Mouse (Mus musculus) forebrain, embryonic 14.5 days (tissue): ENCODE measurements around the gene Tenm2. TPM values are rescaled to one million over a fixed set of nuclear protein-coding genes. Genes with fewer than 3 reads are reported as not detected.

Experiments used
- ATAC-seq: fragments of 200-750 bp; cut with Nextera tagmentation; 2 replicates; pipeline ENCODE4 v1.8.0; 2017; ENCODE audit warnings: mild to moderate bottlenecking, moderate library complexity
- DNase-seq: peaks from one replicate; pipeline ENCODE4 v3.0.0-alpha.2; 2015; ENCODE audit warnings: low spot score
- H3K27ac ChIP-seq: fragments of 300-500 bp; sonication (generic); 2 replicates; pipeline ENCODE4 v1.5.1; 2014; ENCODE audit warnings: low read depth, mild to moderate bottlenecking, control low read depth, low read length, moderate library complexity
- H3K27me3 ChIP-seq: fragments of 300-500 bp; sonication (generic); replicated peaks from 2 replicates; pipeline ENCODE4 v1.6.1; 2014; ENCODE audit warnings: low read length, control low read depth, mixed read lengths; ENCODE audit not compliant: control insufficient read depth, insufficient read depth
- H3K36me3 ChIP-seq: fragments of 300-500 bp; sonication (generic); 2 replicates; pipeline ENCODE4 v1.6.1; 2014; ENCODE audit warnings: low read length, control low read depth; ENCODE audit not compliant: control insufficient read depth, insufficient read depth
- H3K4me1 ChIP-seq: fragments of 300-500 bp; sonication (generic); 2 replicates; pipeline ENCODE4 v1.6.1; 2014; ENCODE audit warnings: antibody characterized with exemption, low read length, control low read depth; ENCODE audit not compliant: control insufficient read depth, insufficient read depth
- H3K4me2 ChIP-seq: fragments of 300-500 bp; sonication (generic); 2 replicates; pipeline ENCODE4 v1.6.1; 2014; ENCODE audit warnings: mild to moderate bottlenecking, control low read depth, low read length
- H3K4me3 ChIP-seq: fragments of 300-500 bp; sonication (generic); 2 replicates; pipeline ENCODE4 v1.5.1; 2014; ENCODE audit warnings: low read depth, low read length, control low read depth
- H3K9ac ChIP-seq: fragments of 300-500 bp; sonication (generic); 2 replicates; pipeline ENCODE4 v1.6.1; 2014; ENCODE audit warnings: mild to moderate bottlenecking, low read length, control low read depth, moderate library complexity
- H3K9me3 ChIP-seq: fragments of 300-500 bp; sonication (generic); replicated peaks from 2 replicates; pipeline ENCODE4 v1.6.1; 2016; ENCODE audit warnings: low read length, control low read depth, mixed read lengths; ENCODE audit not compliant: control insufficient read depth
- WGBS: fragments of 180-500 bp; shearing (Covaris S2); extraction: QIAGEN DNeasy Blood & Tissue Kit; methylation state at CpG from one replicate; pipeline ENCODE4 v1.1.7; 2014; 5-methylcytosine and 5-hydroxymethylcytosine counted together
- polyA plus RNA-seq: library from polyadenylated mRNA; unstranded; fragments of >200 nt; fragmentation: Nextera tagmentation; extraction: Ambion mirVana; gene quantifications from 2 replicates; pipeline ENCODE4 v1.2.1, GENCODE M21; 2014

Gene Tenm2
- polyA plus RNA-seq, 1 experiment from 2014 or later, result 16.0 TPM

- Histone ChIP-seq H3K9me3 (no peaks in the 10 kb centered on the region), H3K4me1 (peaks cover 11% of the 10 kb centered on the region), H3K4me3 (no peak overlapping the region), H3K9ac (no peak overlapping the region), H3K36me3 (no peaks in the 10 kb centered on the region), H3K4me2 (no peak overlapping the region), H3K27ac (no peak overlapping the region), H3K27me3 (no peaks in the 10 kb centered on the region)
- WGBS, result 91% methylated on average over 10 of the region's 10 CpGs
- DNase-seq, result no peak
- ATAC-seq, result no peak
Observed at GRCm38 (mm10) chr11:36305348-36305950, 930.3 kb downstream of the Tenm2 start.

- no peaks in the 10 kb centered on the region for H3K9me3 ChIP-seq
- peak; percentile 36 for DNase-seq
- peak; percentile 46; the same call in 1 of the 2 replicates for ATAC-seq
- no peaks in the 10 kb centered on the region for H3K36me3 ChIP-seq
- no peak overlapping the region for H3K27ac ChIP-seq
- peaks cover 11% of the 10 kb centered on the region for H3K4me1 ChIP-seq
- H3K4me2 ChIP-seq, result no peak overlapping the region
- H3K4me3 ChIP-seq, result no peak overlapping the region
- H3K27me3 ChIP-seq, result no peaks in the 10 kb centered on the region
- 8% methylated on average over 2 of the region's 2 CpGs for WGBS
- H3K9ac ChIP-seq, result no peak overlapping the region
Observed at GRCm38 (mm10) chr11:36302913-36303371, 932.8 kb downstream of the Tenm2 start.

GRCm38 (mm10) chr11:36302096-36302495 is 933.7 kb downstream of the Tenm2 start:
- DNase-seq (no peak), ATAC-seq (no peak)
- H3K4me3 ChIP-seq, result no peak overlapping the region
- no peaks in the 10 kb centered on the region for H3K36me3 ChIP-seq
- no peak overlapping the region for H3K27ac ChIP-seq
- H3K4me2 ChIP-seq, result no peak overlapping the region
- H3K9ac ChIP-seq, result no peak overlapping the region
- WGBS, result 61% methylated on average over 7 of the region's 7 CpGs
- H3K27me3 ChIP-seq, result no peaks in the 10 kb centered on the region
- H3K4me1 ChIP-seq, result peaks cover 11% of the 10 kb centered on the region
- no peaks in the 10 kb centered on the region for H3K9me3 ChIP-seq

- H3K9ac ChIP-seq, result no peak overlapping the region
- no peaks in the 10 kb centered on the region for H3K4me1 ChIP-seq
- H3K9me3 ChIP-seq, result no peaks in the 10 kb centered on the region
- no peaks in the 10 kb centered on the region for H3K36me3 ChIP-seq
- H3K4me3 ChIP-seq, result no peak overlapping the region
- H3K4me2 ChIP-seq, result no peak overlapping the region
- no peak overlapping the region for H3K27ac ChIP-seq
- ATAC-seq, result no peak
- WGBS, result 80% methylated on average over 3 of the region's 3 CpGs
- H3K27me3 ChIP-seq, result no peaks in the 10 kb centered on the region
- no peak for DNase-seq
Observed at GRCm38 (mm10) chr11:36296568-36296967, 939.2 kb downstream of the Tenm2 start.

- H3K9ac ChIP-seq, result no peak overlapping the region
- H3K4me2 ChIP-seq, result no peak overlapping the region
- WGBS, result 51% methylated on average over 6 of the region's 6 CpGs
- no peak overlapping the region for H3K27ac ChIP-seq
- H3K9me3 ChIP-seq, result no peaks in the 10 kb centered on the region
- H3K36me3 ChIP-seq, result no peaks in the 10 kb centered on the region
- H3K4me1 ChIP-seq, result no peaks in the 10 kb centered on the region
- no peaks in the 10 kb centered on the region for H3K27me3 ChIP-seq
- ATAC-seq, result no peak
- no peak for DNase-seq
- no peak overlapping the region for H3K4me3 ChIP-seq
Observed at GRCm38 (mm10) chr11:36292206-36292605, 943.6 kb downstream of the Tenm2 start.

GRCm38 (mm10) chr11:36286246-36286645 is 949.5 kb downstream of the Tenm2 start:
- ATAC-seq (no peak), DNase-seq (no peak)
- H3K4me2 ChIP-seq, result no peak overlapping the region
- no peaks in the 10 kb centered on the region for H3K9me3 ChIP-seq
- H3K4me1 ChIP-seq, result no peaks in the 10 kb centered on the region
- no peak overlapping the region for H3K27ac ChIP-seq
- H3K27me3 ChIP-seq, result no peaks in the 10 kb centered on the region
- no peaks in the 10 kb centered on the region for H3K36me3 ChIP-seq
- no peak overlapping the region for H3K9ac ChIP-seq
- H3K4me3 ChIP-seq, result no peak overlapping the region
- 89% methylated on average over 6 of the region's 6 CpGs for WGBS

GRCm38 (mm10) chr11:36280533-36280932 is 955.2 kb downstream of the Tenm2 start:
- H3K27me3 ChIP-seq, result no peaks in the 10 kb centered on the region
- H3K4me2 ChIP-seq, result no peak overlapping the region
- H3K9me3 ChIP-seq, result no peaks in the 10 kb centered on the region
- no peaks in the 10 kb centered on the region; the same call in 1 of the 2 replicates for H3K4me1 ChIP-seq
- no peak overlapping the region for H3K27ac ChIP-seq
- no peaks in the 10 kb centered on the region for H3K36me3 ChIP-seq
- H3K4me3 ChIP-seq, result no peak overlapping the region
- 65% methylated on average over 7 of the region's 7 CpGs for WGBS
- no peak for ATAC-seq
- H3K9ac ChIP-seq, result no peak overlapping the region
- DNase-seq, result no peak

- ATAC-seq (no peak), DNase-seq (no peak)
- Histone ChIP-seq H3K9ac (no peak overlapping the region), H3K4me2 (no peak overlapping the region), H3K4me3 (no peak overlapping the region), H3K4me1 (no peaks in the 10 kb centered on the region; the same call in 1 of the 2 replicates), H3K9me3 (no peaks in the 10 kb centered on the region), H3K27ac (no peak overlapping the region), H3K27me3 (no peaks in the 10 kb centered on the region), H3K36me3 (0 out of 2 replicates have a peak, but pooled peaks cover 3% of the 10 kb centered on the region)
- WGBS, result 88% methylated on average over 9 of the region's 9 CpGs
Observed at GRCm38 (mm10) chr11:36277903-36278215, 957.9 kb downstream of the Tenm2 start.

GRCm38 (mm10) chr11:36277192-36277902 is 958.4 kb downstream of the Tenm2 start:
- Histone ChIP-seq H3K4me1 (no peaks in the 10 kb centered on the region; the same call in 1 of the 2 replicates), H3K9me3 (no peaks in the 10 kb centered on the region), H3K4me2 (no peak overlapping the region), H3K9ac (no peak overlapping the region), H3K4me3 (no peak overlapping the region), H3K27me3 (no peaks in the 10 kb centered on the region), H3K36me3 (0 out of 2 replicates have a peak, but pooled peaks cover 3% of the 10 kb centered on the region), H3K27ac (no peak overlapping the region)
- DNase-seq (no peak), ATAC-seq (no peak)
- WGBS, result 73% methylated on average over 20 of the region's 20 CpGs
